Mouse (Mus musculus): Measurements from ENCODE around the gene Traf3.

Gene Traf3

GRCm38 (mm10) chr12:111250116-111250515 is 83.9 kb downstream of the Traf3 start:
- CTCF ChIA-PET = no interaction called here

DNA sequence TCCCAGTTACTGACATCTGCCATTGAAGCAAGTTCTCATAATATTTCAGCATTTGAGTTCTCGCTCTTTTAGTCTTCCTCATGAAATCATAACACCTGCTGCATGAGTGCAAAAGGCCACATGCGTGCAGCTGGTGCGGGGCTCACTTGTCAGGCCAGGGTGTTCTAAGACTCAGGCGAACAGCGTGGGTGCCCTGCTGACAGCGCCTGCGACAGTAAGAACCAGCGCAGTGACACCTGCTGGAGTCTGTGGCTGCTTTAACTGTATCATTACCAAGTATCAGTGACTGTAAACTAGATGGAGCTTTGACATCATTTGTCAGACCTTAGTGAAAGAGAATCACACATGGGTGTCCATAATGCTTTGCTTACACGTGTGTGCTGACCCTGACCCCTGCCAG is 85.1 kb downstream of the Traf3 start:
- CTCF ChIA-PET = no interaction called here

GRCm38 (mm10) chr12:111263650-111264049 is 97.5 kb downstream of the Traf3 start:
- CTCF ChIA-PET = no interaction called here

- CTCF ChIA-PET = interaction anchor here (0.6 kb wide), 1 partner anchor 53 kb away, joined by 5 read pairs; no protein-coding TSS in a partner anchor
Measured at GRCm38 (mm10) chr12:111265212-111265611, 99.0 kb downstream of the Traf3 start.

DNA sequence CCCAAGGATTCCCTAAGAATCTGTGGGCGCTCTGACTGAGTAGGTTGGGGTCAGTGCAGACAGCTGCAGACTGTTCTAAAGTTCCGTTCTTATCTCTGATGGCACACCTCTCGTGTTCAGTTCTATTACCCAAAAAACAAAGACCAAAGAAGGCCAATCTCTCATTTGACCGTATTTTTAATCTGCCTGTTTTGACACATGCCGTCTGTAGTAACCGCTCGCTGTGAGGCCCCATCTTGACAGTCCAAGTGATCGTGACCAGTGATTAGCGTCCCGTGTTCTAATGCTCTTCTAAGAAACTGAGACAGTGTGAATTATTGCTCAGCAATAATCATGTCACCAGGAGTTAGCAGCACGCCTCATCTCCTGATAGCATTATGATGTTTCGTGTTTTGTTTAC is 100.4 kb downstream of the Traf3 start:
- CTCF ChIA-PET = no interaction called here

DNA sequence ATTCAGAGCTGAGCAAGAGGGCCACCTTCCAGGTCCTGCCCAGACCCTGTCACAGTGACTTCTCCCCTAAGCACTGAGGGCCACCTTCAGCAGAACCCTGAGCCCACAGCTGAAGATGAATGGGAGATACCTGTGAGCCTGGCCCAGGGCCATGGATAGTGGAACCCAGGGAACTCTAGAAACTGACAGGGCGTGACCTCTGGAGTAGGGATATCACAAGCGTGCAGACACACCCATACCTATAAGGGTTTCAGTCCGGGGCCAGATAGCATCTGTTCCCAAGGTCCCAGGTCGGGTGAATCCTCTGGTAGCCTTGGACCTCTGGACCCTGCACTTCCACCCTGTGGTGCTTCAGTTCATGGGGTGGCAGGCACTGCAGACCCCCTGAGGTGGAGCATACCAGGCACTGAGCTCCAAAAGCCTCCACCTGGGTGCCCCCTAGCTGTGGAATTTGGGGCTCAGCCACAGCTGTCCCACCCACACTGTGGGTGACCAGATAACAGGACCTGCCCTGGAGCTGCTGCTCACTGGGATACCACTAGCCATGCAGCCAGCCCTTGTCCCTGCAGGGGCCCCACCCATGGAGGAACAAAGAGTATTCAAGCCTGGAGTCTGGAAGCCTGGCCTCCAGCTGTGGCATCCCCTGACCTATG is 101.6 kb downstream of the Traf3 start:
- CTCF ChIA-PET = interaction anchor here (0.6 kb wide), 1 partner anchor 770 kb away, joined by 3 read pairs; no protein-coding TSS in a partner anchor

- CTCF ChIA-PET = no interaction called here
Measured at GRCm38 (mm10) chr12:111270629-111271277, 104.6 kb downstream of the Traf3 start, which contains the start of gene Amn. TSS of gene Amn (plus strand) at chr12:111271095.

DNA sequence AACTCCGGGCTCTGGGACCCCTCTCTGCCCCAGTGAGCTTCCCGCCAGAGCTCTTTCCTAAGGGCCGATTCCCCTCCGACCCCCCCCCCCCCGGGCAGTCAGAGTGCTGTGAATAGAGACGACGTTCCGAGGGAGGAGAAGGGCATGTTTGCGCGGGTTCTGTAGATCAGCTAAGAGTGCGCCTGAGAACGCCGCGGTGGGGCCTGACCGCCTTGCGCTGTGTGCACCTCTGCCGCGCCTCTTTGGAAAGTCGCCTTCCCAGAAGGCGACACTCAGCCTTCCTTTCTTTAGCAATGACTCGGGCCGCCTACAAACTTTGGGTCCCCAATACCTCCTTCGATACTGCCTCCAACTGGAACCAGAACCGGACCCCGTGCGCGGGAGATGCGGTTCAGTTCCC is 105.2 kb downstream of the Traf3 start:
- CTCF ChIA-PET = interaction anchor here (0.9 kb wide), 1 partner anchor 11 kb away, joined by 3 read pairs; no protein-coding TSS in a partner anchor

DNA sequence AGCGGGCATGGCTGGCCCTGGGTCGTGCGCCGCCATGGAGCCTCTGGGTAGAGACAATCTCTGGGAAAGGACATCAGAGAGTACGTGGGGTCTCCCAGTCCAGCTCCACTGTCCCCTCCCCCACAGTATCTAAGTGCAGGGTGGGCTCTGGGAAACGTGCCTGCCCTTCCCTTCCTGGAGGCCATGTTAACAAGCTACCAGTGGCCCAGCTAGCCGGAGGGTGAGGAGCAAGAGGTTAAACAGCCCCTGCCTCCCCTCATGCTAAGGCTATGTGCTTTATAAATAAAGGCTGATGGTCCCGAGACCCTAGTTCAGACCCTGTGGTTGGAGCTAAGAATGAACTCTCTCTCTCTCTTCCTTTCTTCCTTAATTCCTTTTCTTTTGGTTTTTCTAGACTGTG is 105.8 kb downstream of the Traf3 start:
- CTCF ChIA-PET = interaction anchor here (0.9 kb wide), 1 partner anchor 11 kb away, joined by 3 read pairs; no protein-coding TSS in a partner anchor

DNA sequence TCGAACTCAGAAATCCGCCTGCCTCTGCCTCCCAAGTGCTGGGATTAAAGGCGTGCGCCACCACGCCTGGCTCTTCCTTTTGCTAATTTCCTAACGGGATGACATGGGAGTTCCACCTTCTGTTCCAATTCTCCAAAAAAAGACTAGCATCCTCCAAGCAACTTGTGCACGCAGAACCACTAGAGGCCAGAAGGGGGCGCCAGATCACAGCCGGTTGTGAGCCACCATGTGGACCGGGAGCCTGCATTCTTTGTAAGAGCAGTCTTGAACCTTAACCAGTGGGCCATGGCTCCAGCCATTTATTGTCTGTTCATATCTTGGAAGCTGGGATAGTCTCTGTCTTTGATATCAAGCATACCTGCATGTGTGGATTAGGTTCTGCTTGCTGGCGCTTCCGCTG is 106.2 kb downstream of the Traf3 start:
- CTCF ChIA-PET = interaction anchor here (0.9 kb wide), 1 partner anchor 12 kb away, joined by 3 read pairs; no protein-coding TSS in a partner anchor

DNA sequence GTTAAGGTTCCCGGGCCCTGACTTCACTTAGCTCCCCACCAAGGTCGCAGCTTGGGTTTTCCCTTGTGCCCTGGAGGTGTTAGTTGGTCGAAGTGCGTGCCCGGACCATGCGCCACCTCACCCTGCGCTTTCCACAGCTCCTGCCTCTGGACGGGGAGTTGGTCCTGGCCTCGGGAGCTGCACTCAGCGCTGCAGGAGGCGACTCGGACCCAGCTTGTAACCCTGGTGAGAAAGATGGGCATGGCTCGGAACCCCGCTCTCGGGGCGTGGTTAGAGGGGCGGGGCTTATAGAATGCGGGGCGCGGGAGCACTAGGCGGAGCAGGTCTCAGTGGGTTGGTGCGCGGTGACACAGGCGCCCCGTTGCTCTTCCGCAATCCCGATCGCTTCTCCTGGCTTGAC is 107.8 kb downstream of the Traf3 start:
- CTCF ChIA-PET = no interaction called here

- CTCF ChIA-PET = no interaction called here
Measured at GRCm38 (mm10) chr12:111274447-111275149, 108.4 kb downstream of the Traf3 start.

- CTCF ChIA-PET = no interaction called here
Measured at GRCm38 (mm10) chr12:111275150-111275841, 109.1 kb downstream of the Traf3 start.

- CTCF ChIA-PET = no interaction called here
Measured at GRCm38 (mm10) chr12:111276371-111276770, 110.2 kb downstream of the Traf3 start.

- CTCF ChIA-PET = no interaction called here
Measured at GRCm38 (mm10) chr12:111283573-111283972, 117.4 kb downstream of the Traf3 start.

- CTCF ChIA-PET = interaction anchor here (0.7 kb wide), 1 partner anchor 118 kb away, joined by 3 read pairs; no protein-coding TSS in a partner anchor
Measured at GRCm38 (mm10) chr12:111284532-111284931, 118.4 kb downstream of the Traf3 start.

DNA sequence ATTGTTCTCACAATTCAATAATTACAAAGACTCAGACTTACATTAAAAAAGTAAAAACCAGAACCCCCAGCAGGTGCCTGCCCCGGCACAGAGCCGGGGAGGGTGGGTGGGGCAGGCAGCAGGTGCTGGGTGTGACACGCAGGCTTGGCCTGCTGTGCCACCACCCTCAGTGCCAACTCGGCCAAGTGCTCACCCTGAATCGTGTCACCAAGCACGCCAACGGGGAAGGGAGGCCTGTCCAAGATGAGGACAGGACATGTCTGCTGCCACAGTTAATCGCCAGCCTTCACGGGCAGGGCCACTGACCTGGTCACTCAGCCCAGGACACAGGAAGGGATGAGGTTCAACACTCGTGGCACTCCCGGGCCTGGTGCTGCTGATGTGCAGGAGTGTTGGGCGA is 126.9 kb downstream of the Traf3 start:
- CTCF ChIA-PET = no interaction called here

- CTCF ChIA-PET = no interaction called here
Measured at GRCm38 (mm10) chr12:111301322-111302017, 135.3 kb downstream of the Traf3 start.

GRCm38 (mm10) chr12:111302018-111302345 is 135.8 kb downstream of the Traf3 start:
- CTCF ChIA-PET = no interaction called here

DNA sequence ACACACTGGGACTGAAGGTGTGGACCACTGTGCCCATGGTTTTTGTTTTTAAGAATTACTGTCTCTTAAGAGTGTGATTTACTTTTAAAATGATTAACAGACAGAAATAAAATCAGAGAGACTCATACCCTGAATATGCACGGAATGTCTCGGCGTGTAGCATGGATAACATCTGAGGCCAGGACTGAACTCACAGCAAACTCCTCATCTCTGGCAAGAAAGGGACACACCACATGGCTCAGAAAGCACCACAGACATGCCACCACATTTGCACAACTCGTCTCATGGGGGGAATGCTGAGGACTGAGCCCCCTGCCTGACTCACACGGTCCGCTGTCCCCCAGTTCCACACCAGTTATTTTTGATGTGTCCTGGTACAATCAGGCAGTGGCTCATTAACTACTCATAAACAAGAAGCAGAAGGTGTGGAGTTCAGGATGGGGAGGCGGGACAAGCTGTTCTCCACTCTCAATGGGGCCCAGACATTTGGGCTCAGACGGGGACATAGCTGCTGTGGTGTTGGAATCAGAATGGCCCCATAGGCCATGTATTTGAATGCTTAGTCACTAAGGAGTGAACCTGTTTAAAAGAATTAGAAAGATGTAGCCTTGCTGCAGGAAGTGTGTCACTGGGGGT is 137.7 kb downstream of the Traf3 start:
- CTCF ChIA-PET = no interaction called here

GRCm38 (mm10) chr12:111306821-111307220 is 140.7 kb downstream of the Traf3 start:
- CTCF ChIA-PET = no interaction called here

Measured in spleen, embryonic (tissue).